Mouse (Mus musculus) common myeloid progenitor, adult 5-6 weeks (primary cell): ENCODE measurements around the gene Rab21. TPM values are rescaled to one million over a fixed set of nuclear protein-coding genes. Genes with fewer than 3 reads are reported as not detected.
A peak's percentile ranks its signal among the peaks of the same experiment; 100 is the strongest.

ENCODE experiments used
- ATAC-seq: replicated peaks from 2 replicates; pipeline ENCODE4 v1.8.0; 2016; ENCODE audit warnings: low read depth, mild to moderate bottlenecking, moderate TSS enrichment, inconsistent platforms; ENCODE audit not compliant: poor library complexity, severe bottlenecking
- total RNA-seq: library from RNA; stranded (forward); fragments of 200-1000, 187-1606 nt; gene quantifications from 2 replicates; pipeline ENCODE4 v1.2.3, GENCODE M21; 2017

Gene Rab21
- total RNA-seq: 38.3 and 43.0 TPM in 2 replicates

DNA sequence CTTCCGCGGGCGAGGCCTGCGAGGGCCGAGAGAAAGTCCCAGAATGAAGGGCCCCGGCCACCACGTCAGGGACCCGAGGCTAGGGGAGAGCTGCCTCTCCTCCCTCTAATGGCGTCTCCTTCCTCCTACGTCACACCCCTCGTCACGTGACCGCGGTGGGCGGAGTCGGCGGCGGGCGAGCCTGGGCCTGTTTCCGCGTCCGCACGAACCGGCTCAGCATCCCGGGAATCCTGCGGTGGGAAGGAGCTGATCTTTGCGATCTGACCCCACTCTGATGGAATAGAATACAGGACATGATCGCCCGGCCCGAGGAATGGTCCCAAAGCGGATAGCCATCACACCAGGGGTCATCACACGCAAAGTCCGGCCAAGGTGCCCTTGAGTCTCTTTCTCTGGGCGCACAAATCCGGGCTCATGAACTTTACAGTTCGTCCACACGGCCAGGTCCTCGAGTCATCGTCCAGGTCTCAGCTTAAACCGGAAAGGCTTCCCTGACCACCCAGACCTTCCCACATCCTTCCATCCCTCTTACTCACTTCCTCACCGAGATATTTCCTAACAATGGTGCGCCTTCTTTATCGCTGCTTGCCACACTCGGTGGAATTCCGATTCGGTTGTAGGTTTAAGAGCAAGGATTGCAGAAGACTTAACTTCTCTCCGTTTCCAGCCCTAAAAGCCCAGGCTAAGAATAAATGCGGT lies at the start of gene Rab21:
Gene Rab21, minus strand, starts transcription at position 122 of the 699 bp plus-strand sequence.
- ATAC-seq: peak; percentile 63

- ATAC-seq: no peak
These were observed 47.8 kb upstream of the Rab21 start for GRCm38 (mm10) chr10:115363151-115363550.

GRCm38 (mm10) chr10:115362623-115362964 lies 47.2 kb upstream of the Rab21 start:
- ATAC-seq: peak; percentile 20

- peak; percentile 96 for ATAC-seq
These were observed 46.6 kb upstream of the Rab21 start, which contains the start of gene Tmem19 for GRCm38 (mm10) chr10:115361840-115362622. Gene Tmem19 (minus strand): TSS chr10:115362501.

- ATAC-seq: no peak
These were observed 43.7 kb upstream of the Rab21 start for GRCm38 (mm10) chr10:115359066-115359465.

DNA sequence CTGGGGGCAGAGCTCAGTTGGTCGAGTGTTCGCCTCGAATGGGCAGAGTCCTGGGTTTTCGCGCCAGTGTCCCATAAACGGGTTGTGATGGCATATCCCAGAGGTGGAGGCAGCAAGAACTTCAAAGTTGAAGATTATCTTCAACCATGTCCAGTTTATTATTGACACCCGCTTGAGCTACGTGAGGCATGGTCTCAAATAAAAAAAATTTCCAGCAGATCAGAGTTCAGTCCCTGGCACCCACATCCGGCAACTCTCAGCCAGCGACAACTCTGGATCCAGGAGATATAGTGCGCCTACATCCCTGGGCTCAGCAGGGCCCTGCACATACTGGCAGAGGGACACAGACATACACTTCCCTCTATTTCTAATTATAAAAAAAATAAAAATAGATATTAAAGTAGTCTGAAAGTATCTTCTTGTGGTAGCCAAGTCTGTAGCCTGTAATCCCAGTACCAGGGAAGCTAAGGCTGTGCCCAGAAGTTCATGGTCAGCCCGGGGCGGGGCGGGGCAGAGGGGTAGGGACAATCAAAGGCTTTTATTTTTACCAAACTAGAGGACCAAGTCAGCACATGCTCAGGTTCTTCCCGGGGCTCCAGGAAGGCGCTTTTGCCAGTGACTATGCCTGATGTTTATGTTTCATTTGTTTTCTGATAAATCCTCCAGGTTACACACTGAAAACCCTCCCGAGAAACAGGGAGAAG lies 43.0 kb upstream of the Rab21 start:
- ATAC-seq: no peak

DNA sequence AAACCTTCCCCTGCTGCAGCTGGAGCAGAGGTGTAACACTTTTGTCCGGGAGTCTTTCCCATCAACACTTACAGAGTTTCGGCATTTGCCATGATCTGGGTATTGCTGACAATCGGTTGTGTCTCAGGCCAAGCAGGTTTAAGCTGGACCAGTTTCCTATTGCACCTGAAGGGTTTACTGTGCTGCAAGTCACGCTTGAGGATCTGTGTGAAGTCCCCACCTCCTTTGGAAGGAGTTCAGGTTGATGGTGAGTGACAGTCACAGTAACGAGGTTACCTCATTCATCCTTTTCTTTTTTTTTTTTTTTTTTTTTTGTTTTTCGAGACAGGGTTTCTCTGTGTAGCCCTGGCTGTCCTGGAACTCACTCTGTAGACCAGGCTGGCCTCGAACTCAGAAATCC lies 40.7 kb upstream of the Rab21 start:
- ATAC-seq: no peak

DNA sequence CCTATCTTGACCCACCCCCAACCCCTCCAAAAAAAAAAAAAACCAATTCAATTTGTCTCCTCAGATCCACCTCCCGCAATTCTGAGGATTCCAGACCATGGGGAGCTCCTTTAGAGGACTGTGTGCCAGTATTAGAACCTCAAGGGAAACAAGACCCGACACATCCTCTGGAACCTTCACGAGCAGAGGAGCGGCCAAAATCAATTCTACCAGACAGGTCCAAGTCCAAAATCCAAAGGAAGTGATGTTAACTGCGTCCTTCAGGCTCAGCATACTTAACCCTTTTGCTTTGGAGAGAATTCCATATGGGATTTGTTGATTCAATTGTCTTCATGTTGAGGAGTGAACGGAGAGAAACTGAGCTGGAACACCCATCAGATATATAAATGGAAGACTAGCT lies 39.6 kb upstream of the Rab21 start:
- no peak for ATAC-seq

DNA sequence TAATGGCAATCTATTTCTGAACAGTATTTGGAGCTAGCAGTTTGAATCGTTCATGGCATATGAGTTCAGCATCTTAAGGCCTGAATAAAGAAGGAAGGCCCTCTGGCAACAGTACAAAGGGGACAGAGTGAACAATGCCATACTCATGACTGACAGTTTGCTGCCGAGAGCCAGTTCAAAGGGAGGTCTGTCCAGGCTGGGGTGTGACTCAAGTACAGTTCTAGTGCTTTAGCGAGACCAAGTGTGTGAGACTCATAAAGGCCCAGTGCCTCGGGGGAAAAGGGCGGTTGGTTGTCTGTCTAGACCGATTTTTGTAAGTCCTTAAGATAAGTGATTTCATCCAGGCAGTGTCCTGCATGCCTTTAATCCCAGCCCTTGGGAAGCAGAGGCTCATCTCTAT lies 39.2 kb upstream of the Rab21 start:
- ATAC-seq: no peak

GRCm38 (mm10) chr10:115350810-115351397 lies 35.5 kb upstream of the Rab21 start:
- ATAC-seq: peak; percentile 76

DNA sequence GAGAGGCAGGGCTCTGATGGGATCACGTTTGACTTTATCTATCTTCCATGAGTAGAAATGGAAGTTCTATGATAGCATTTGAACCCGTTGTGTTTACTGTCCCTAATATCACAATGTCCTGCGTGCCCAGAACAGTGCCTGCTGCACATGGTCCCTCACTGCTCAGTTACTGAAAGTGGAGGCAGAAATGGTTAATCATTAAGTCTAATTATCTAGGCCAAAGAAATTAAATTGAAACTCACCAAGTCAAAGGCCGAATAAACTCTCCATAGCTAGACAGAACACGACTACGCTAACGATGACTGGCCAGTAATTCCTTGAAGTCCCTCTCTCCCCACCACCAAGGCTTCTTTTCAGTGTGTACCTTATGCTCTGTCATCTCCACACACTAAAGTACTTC lies 34.1 kb upstream of the Rab21 start:
- ATAC-seq: no peak

GRCm38 (mm10) chr10:115349029-115349428 lies 33.6 kb upstream of the Rab21 start:
- ATAC-seq: no peak

GRCm38 (mm10) chr10:115348131-115348530 lies 32.7 kb upstream of the Rab21 start:
- ATAC-seq: no peak

DNA sequence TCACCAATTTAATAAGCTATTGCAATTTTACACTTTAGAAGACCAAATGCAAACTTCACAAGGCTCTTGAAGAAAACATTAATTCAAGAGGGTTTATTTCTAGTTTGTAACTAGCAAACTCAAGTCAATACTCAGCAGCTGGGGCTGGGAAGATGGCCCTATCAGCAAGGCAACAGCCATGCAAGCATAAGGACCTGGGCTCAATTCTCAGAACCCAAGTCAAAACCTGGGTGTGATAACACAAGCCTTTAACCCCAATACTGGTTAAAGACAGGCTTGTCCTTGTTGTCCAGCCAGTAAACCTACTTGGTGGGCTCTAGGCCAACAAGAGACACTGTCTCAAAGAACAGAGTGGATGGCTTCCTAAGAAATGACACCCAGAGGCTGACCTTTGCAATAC lies 31.1 kb upstream of the Rab21 start:
- ATAC-seq: no peak

DNA sequence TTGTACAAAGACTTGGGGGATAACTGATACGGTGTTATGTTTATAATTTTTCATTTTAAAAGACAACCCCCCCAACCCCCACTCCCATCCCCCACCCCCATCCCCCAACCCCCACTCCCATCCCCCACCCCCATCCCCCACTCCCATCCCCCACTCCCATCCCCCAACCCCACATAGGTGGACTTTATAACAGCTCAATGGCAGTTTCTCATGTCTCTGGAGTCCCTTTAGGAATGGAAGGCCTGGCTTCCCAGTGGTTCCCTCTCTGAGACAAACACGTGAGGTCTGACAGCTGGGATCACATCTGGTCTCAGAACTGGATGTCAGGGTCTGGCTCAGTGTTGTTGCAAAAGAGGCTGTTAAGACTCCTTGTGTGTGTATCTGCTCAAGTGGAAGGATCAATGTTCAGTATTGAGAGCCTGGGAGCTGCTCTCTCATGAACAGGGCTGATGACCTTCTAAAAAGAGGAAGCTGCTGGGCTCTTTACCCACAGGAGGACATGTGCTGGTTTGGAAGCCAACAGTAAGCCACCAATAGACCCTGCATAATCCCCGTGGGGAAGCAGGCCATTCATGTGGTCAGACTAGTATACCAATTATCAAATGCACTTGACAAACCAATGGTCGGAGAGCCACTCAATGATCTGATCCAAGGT lies 27.5 kb upstream of the Rab21 start:
- peak; percentile 94 for ATAC-seq

DNA sequence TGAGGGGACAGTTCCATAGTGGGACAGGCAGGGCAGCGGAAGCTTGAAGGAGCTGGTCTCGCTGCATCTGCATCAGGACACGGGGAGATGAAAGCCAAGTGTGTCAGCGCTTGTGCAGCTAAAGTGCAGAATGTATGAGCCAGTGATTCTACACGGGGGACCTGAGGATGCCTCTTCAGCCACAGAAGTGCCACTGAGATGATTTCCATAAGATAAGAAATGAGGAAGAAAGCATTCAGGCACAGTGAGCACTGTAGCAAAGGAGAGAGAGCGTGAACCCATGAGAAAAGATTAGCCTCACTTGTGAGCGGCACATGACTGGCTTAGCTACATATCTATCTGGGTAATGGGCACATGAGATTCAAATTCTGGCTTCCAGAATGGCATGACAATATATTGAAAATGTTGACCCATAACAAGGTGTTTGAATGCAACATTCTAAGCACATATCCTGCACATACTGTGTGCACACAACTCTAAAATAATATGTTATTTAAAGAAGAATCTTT lies 24.5 kb upstream of the Rab21 start:
- peak; percentile 60 for ATAC-seq

DNA sequence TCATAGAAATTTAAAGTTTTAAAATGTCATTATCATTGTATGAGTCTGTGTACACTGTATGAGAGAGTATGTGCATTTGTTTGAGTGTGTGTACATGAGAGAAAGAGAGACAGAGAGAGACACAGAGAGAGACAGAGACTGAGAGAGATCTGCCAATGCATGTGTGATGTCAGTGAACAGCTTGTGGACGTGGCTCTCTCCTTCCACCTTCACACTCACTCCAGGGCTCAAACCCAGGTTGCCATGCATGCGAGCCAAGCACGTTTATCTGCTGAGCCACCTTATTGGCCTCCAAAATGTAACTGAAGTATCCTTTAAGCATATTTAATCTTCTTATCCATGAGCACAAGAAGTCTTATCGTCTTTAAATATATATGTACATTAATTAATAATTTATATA lies 21.5 kb upstream of the Rab21 start:
- ATAC-seq: no peak

GRCm38 (mm10) chr10:115333528-115333927 lies 18.1 kb upstream of the Rab21 start:
- no peak for ATAC-seq

DNA sequence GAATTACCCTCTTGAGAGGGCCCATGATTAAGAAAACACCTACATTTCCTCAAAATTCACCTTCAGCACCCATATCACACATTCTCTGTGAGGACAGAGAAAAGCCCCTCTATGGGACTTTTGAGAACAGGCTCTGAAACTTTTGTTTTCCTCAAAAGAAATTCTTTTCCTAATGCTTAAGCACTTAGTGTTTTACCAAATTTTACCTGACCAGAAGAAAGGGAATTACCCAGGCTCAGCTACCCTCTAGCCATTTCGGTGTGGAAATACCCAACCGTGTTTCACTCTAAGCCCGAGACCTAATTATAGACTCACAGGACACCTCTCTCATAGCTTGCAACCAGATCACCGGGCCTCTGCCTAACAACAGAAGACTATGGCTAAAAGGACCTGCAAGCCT lies 17.6 kb upstream of the Rab21 start:
- no peak for ATAC-seq

GRCm38 (mm10) chr10:115332420-115332952 lies 17.1 kb upstream of the Rab21 start:
- no peak for ATAC-seq
